Mouse (Mus musculus) WW6 (cell line): ENCODE data around the gene Mfng.

Experiments used
- DNase-seq: peaks from one replicate; pipeline ENCODE4 v3.0.0-alpha.2; 2013; ENCODE audit warnings: low read depth, low spot score

Gene Mfng

GRCm38 (mm10) chr15:78787287-78787856 lies 14.1 kb upstream of the Mfng start:
- no peak for DNase-seq

- no peak for DNase-seq
Measured at GRCm38 (mm10) chr15:78786411-78786818, 13.1 kb upstream of the Mfng start.

GRCm38 (mm10) chr15:78785961-78786360 lies 12.7 kb upstream of the Mfng start:
- DNase-seq = no peak

- no peak for DNase-seq
Measured at GRCm38 (mm10) chr15:78785258-78785657, 12.0 kb upstream of the Mfng start.

GRCm38 (mm10) chr15:78784520-78784919 lies 11.2 kb upstream of the Mfng start:
- no peak for DNase-seq

- no peak for DNase-seq
Measured at GRCm38 (mm10) chr15:78782348-78783103, 9.3 kb upstream of the Mfng start.

- no peak for DNase-seq
Measured at GRCm38 (mm10) chr15:78780908-78781307, 7.6 kb upstream of the Mfng start.

GRCm38 (mm10) chr15:78780359-78780758 lies 7.1 kb upstream of the Mfng start:
- DNase-seq = no peak

- no peak for DNase-seq
Measured at GRCm38 (mm10) chr15:78779690-78780089, 6.4 kb upstream of the Mfng start.

- DNase-seq = no peak
Measured at GRCm38 (mm10) chr15:78779253-78779652, 6.0 kb upstream of the Mfng start.

- DNase-seq = peak; percentile 81
Measured at GRCm38 (mm10) chr15:78778077-78778870, 5.0 kb upstream of the Mfng start.

- no peak for DNase-seq
Measured at GRCm38 (mm10) chr15:78772856-78773255, 419 bp downstream of the Mfng start.

- no peak for DNase-seq
Measured at GRCm38 (mm10) chr15:78772368-78772763, 909 bp downstream of the Mfng start.

- no peak for DNase-seq
Measured at GRCm38 (mm10) chr15:78771531-78772367, 1.5 kb downstream of the Mfng start.

- DNase-seq = no peak
Measured at GRCm38 (mm10) chr15:78770983-78771355, 2.3 kb downstream of the Mfng start.

- DNase-seq = no peak
Measured at GRCm38 (mm10) chr15:78770234-78770982, 2.9 kb downstream of the Mfng start.

- no peak for DNase-seq
Measured at GRCm38 (mm10) chr15:78769064-78769463, 4.2 kb downstream of the Mfng start.

GRCm38 (mm10) chr15:78763704-78764103 lies 9.6 kb downstream of the Mfng start:
- no peak for DNase-seq

- no peak for DNase-seq
Measured at GRCm38 (mm10) chr15:78763210-78763609, 10.1 kb downstream of the Mfng start.

GRCm38 (mm10) chr15:78761112-78761511 lies 12.2 kb downstream of the Mfng start:
- DNase-seq = no peak

- DNase-seq = no peak
Measured at GRCm38 (mm10) chr15:78758132-78758531, 15.1 kb downstream of the Mfng start.
